Mouse (Mus musculus): ENCODE measurements at regions not wholly inside any gene's neighbourhood (a gene's known extent, or its start where the extent isn't known, plus 50 kb on each side); places are given as distances from the start of the nearest gene placed in this dataset.

- TF ChIP-seq CTCF (IDR thresholded peaks at IDR 0.05; ENCODE audit: control insufficient read depth, insufficient read depth, low read length) (no peak), POLR2A (IDR thresholded peaks at IDR 0.05; ENCODE audit: borderline replicate concordance, control insufficient read depth, low read depth, low read length) (no peak)
Measured at GRCm38 (mm10) chr3:83446154-83446667, 318.5 kb downstream of the Dchs2 start.
